Mouse (Mus musculus): Measurements from ENCODE around the gene Cyb5r4. TPM values are rescaled to one million over a fixed set of nuclear protein-coding genes. Genes with fewer than 3 reads are reported as not detected.

Gene Cyb5r4
- polyA plus RNA-seq, 1 experiment from 2014 or later: 86.6 TPM

DNA sequence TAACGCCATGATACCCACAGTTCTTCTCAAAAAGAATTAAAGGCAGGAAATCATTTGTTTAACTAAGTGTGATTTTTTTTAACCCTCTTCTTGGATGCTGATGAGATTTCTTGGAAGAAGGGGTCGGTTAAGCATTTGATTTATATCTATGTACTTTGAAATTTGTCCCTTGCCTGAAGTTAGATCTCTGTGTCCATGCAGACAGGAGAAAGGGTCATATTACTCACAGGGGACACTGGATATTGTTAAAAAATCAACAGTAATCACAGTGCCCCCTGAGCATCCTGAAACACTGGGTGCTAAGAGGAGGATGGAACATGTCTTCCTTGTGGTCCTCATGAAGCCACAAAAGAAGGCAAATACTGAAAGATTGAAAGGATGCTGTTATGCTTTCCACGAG is 37.2 kb upstream of the Cyb5r4 start:
- Histone ChIP-seq H3K36me3 (replicated peaks; ENCODE audit: control insufficient read depth, insufficient read depth, low read depth, low read length) (no peaks in the 10 kb centered on the region), H3K27ac (replicated peaks; ENCODE audit: low read depth, low read length) (no peak overlapping the region), H3K9ac (replicated peaks; ENCODE audit: low read length) (no peak overlapping the region), H3K4me2 (ENCODE audit: low read depth, low read length) (no peak overlapping the region), H3K9me3 (replicated peaks; ENCODE audit: control insufficient read depth, low read length) (no peaks in the 10 kb centered on the region), H3K27me3 (ENCODE audit: control insufficient read depth, insufficient read depth, low read length) (no peaks in the 10 kb centered on the region), H3K4me3 (ENCODE audit: low read depth, low read length) (no peak overlapping the region), H3K4me1 (ENCODE audit: control insufficient read depth, insufficient read depth, low read length) (no peaks in the 10 kb centered on the region)
- no peak for ATAC-seq (replicated peaks; ENCODE audit: insufficient number of reproducible peaks, low FRiP score, low TSS enrichment, low read depth)
- 70% methylated on average over 3 of the region's 3 CpGs for WGBS
- DNase-seq (ENCODE audit: low spot score): no peak

DNA sequence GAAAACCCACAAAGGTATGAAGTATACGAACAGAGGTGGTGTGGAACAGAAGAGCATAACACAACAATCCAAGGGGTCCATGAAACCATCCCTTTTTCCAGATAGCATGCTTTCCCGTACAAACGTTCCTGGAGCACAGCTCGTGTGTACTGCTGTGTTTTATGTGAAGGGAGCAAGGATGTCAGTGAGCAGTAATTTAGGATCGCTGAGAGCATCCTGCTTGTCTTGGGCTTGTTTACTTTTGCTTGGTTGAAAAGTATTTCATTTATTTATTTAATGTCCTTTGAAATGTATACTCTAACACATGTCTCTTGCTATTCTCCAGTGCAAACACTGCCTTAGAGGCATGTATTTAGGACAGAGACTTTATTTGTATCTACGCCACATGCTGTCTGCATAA is 36.7 kb upstream of the Cyb5r4 start:
- ATAC-seq (replicated peaks; ENCODE audit: insufficient number of reproducible peaks, low FRiP score, low TSS enrichment, low read depth): no peak
- Histone ChIP-seq H3K4me1 (ENCODE audit: control insufficient read depth, insufficient read depth, low read length) (no peaks in the 10 kb centered on the region), H3K4me3 (ENCODE audit: low read depth, low read length) (no peak overlapping the region), H3K27me3 (ENCODE audit: control insufficient read depth, insufficient read depth, low read length) (no peaks in the 10 kb centered on the region), H3K9ac (replicated peaks; ENCODE audit: low read length) (no peak overlapping the region), H3K27ac (replicated peaks; ENCODE audit: low read depth, low read length) (no peak overlapping the region), H3K4me2 (ENCODE audit: low read depth, low read length) (no peak overlapping the region), H3K36me3 (replicated peaks; ENCODE audit: control insufficient read depth, insufficient read depth, low read depth, low read length) (no peaks in the 10 kb centered on the region), H3K9me3 (replicated peaks; ENCODE audit: control insufficient read depth, low read length) (no peaks in the 10 kb centered on the region)
- DNase-seq (ENCODE audit: low spot score): no peak
- 58% methylated on average over 6 of the region's 6 CpGs for WGBS

DNA sequence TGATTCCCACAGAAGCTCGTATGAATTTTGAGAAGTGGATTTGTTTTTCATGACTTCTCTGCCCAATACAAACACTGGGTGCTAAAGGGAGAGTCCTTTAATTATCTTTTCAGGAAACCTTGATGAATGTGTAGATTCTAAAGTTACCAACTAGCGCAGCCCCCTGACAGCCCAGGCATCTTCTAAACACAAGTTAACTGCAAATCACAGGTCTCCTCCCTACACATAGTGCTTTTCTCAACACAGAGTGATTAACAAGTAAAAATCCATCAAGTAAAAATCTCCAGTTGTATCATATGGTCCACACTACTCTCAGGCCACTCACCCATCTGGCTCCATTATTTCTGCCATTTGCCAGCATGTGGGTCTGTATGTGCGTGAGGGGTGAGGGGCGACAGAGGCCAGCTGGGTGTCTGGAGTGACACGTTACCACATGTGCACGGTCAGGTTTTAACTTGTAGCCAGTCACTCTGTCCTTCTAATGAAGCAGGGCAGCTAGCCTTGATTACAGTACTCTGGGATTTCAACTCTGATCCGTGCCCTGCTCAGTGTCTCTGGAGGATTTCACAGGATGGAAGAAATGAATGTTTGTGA is 35.0 kb upstream of the Cyb5r4 start:
- H3K4me2 ChIP-seq (ENCODE audit: low read depth, low read length): no peak overlapping the region
- 33% methylated on average over 7 of the region's 7 CpGs for WGBS
- no peak overlapping the region for H3K9ac ChIP-seq (replicated peaks; ENCODE audit: low read length)
- H3K4me3 ChIP-seq (ENCODE audit: low read depth, low read length): no peak overlapping the region
- H3K4me1 ChIP-seq (ENCODE audit: control insufficient read depth, insufficient read depth, low read length): no peaks in the 10 kb centered on the region
- H3K27ac ChIP-seq (replicated peaks; ENCODE audit: low read depth, low read length): no peak overlapping the region
- DNase-seq (ENCODE audit: low spot score): peak; percentile 30
- H3K36me3 ChIP-seq (replicated peaks; ENCODE audit: control insufficient read depth, insufficient read depth, low read depth, low read length): no peaks in the 10 kb centered on the region
- no peaks in the 10 kb centered on the region for H3K9me3 ChIP-seq (replicated peaks; ENCODE audit: control insufficient read depth, low read length)
- peak; percentile 52; the same call in 1 of the 2 replicates for ATAC-seq (replicated peaks; ENCODE audit: insufficient number of reproducible peaks, low FRiP score, low TSS enrichment, low read depth)
- H3K27me3 ChIP-seq (ENCODE audit: control insufficient read depth, insufficient read depth, low read length): no peaks in the 10 kb centered on the region

DNA sequence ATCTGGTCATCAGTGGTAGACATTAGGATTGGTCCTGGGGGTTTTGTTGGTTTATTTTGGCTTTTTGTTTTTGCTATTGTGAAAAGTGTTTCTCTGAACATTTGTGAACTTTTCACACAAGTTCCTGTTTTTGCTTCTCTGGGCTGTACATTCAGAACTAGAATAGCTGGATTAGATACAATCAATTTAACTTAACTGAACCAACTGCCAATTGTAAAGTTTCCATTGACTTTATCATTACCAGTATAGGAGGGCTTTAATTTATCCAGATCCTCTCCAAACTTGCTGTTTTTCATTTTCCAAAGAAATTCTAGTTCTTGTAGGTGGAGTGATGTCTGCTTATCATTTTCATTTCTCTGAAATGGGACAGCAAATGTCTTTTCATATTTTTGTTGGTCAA is 32.0 kb upstream of the Cyb5r4 start:
- Histone ChIP-seq H3K4me3 (ENCODE audit: low read depth, low read length) (no peak overlapping the region), H3K27ac (replicated peaks; ENCODE audit: low read depth, low read length) (no peak overlapping the region), H3K9me3 (replicated peaks; ENCODE audit: control insufficient read depth, low read length) (no peaks in the 10 kb centered on the region), H3K4me2 (ENCODE audit: low read depth, low read length) (no peak overlapping the region), H3K27me3 (ENCODE audit: control insufficient read depth, insufficient read depth, low read length) (no peaks in the 10 kb centered on the region), H3K36me3 (replicated peaks; ENCODE audit: control insufficient read depth, insufficient read depth, low read depth, low read length) (no peaks in the 10 kb centered on the region), H3K4me1 (ENCODE audit: control insufficient read depth, insufficient read depth, low read length) (no peaks in the 10 kb centered on the region), H3K9ac (replicated peaks; ENCODE audit: low read length) (no peak overlapping the region)
- ATAC-seq (replicated peaks; ENCODE audit: insufficient number of reproducible peaks, low FRiP score, low TSS enrichment, low read depth) (no peak), DNase-seq (ENCODE audit: low spot score) (no peak)

DNA sequence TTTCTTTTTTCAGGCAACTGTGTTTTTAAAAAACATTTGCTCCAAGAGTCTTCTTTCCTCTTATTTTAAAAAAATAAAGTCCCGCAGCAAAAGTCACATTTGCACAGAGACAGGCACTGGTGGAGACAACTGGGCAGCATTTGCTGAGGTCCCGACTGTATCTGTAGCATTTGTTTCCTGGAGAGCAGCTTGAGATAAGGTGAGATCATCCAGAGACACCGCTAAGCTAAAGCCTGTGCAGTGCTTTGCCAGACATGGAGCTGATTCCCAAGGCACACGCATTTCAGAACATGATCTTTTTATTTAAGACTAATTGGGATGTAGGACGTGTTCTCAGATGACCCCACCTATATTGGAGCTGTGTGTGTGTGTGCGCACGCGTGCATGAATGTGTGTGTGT is 30.1 kb upstream of the Cyb5r4 start:
- WGBS: 74% methylated on average over 8 of the region's 8 CpGs
- no peak for ATAC-seq (replicated peaks; ENCODE audit: insufficient number of reproducible peaks, low FRiP score, low TSS enrichment, low read depth)
- H3K27ac ChIP-seq (replicated peaks; ENCODE audit: low read depth, low read length): no peak overlapping the region
- no peak overlapping the region for H3K9ac ChIP-seq (replicated peaks; ENCODE audit: low read length)
- H3K27me3 ChIP-seq (ENCODE audit: control insufficient read depth, insufficient read depth, low read length): no peaks in the 10 kb centered on the region
- H3K4me3 ChIP-seq (ENCODE audit: low read depth, low read length): no peak overlapping the region
- DNase-seq (ENCODE audit: low spot score): no peak
- H3K36me3 ChIP-seq (replicated peaks; ENCODE audit: control insufficient read depth, insufficient read depth, low read depth, low read length): no peaks in the 10 kb centered on the region
- no peak overlapping the region for H3K4me2 ChIP-seq (ENCODE audit: low read depth, low read length)
- H3K9me3 ChIP-seq (replicated peaks; ENCODE audit: control insufficient read depth, low read length): no peaks in the 10 kb centered on the region
- no peaks in the 10 kb centered on the region for H3K4me1 ChIP-seq (ENCODE audit: control insufficient read depth, insufficient read depth, low read length)

GRCm38 (mm10) chr9:86997046-86997691 is 24.6 kb upstream of the Cyb5r4 start:
- Histone ChIP-seq H3K9me3 (replicated peaks; ENCODE audit: control insufficient read depth, low read length) (no peaks in the 10 kb centered on the region), H3K4me3 (ENCODE audit: low read depth, low read length) (no peak overlapping the region), H3K27me3 (ENCODE audit: control insufficient read depth, insufficient read depth, low read length) (no peaks in the 10 kb centered on the region), H3K4me2 (ENCODE audit: low read depth, low read length) (no peak overlapping the region), H3K4me1 (ENCODE audit: control insufficient read depth, insufficient read depth, low read length) (no peaks in the 10 kb centered on the region; the same call in 1 of the 2 replicates), H3K27ac (replicated peaks; ENCODE audit: low read depth, low read length) (no peak overlapping the region), H3K9ac (replicated peaks; ENCODE audit: low read length) (no peak overlapping the region), H3K36me3 (replicated peaks; ENCODE audit: control insufficient read depth, insufficient read depth, low read depth, low read length) (no peaks in the 10 kb centered on the region; the same call in 1 of the 2 replicates)
- WGBS: 61% methylated on average over 3 of the region's 3 CpGs
- DNase-seq (ENCODE audit: low spot score) (no peak), ATAC-seq (replicated peaks; ENCODE audit: insufficient number of reproducible peaks, low FRiP score, low TSS enrichment, low read depth) (no peak)

DNA sequence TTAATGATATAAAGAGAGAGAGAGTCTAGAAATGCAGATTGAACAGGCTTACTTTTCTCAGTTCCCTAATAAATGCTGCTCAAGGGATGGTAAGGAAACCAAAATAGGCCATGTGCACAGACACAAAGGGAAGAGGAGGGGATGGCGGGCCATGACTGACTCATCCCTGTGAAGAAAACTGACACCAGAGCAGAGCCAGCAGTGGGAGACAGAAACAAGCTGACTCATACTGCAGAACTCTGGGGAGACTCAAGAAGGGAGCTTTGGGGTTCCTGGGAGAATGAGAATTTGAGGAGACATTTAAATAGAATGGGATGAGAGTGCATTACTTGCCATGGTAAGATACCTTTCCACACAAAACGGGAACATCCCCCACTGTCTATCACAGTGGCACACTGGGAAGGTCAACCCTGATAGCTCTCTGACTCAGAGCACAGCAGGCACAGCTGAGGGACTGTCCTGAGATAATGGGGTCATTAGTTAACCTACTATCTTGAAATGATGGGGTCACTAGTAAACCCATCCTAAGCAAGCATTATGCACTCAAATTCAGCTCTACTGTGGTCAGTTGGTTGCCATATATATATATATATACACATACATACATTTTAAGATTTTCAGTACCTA is 21.7 kb upstream of the Cyb5r4 start:
- H3K27ac ChIP-seq (replicated peaks; ENCODE audit: low read depth, low read length): no peak overlapping the region
- ATAC-seq (replicated peaks; ENCODE audit: insufficient number of reproducible peaks, low FRiP score, low TSS enrichment, low read depth) (no peak), DNase-seq (ENCODE audit: low spot score) (no peak)
- H3K27me3 ChIP-seq (ENCODE audit: control insufficient read depth, insufficient read depth, low read length): no peaks in the 10 kb centered on the region
- H3K9me3 ChIP-seq (replicated peaks; ENCODE audit: control insufficient read depth, low read length): no peaks in the 10 kb centered on the region
- H3K4me1 ChIP-seq (ENCODE audit: control insufficient read depth, insufficient read depth, low read length): no peaks in the 10 kb centered on the region; the same call in 1 of the 2 replicates
- no peak overlapping the region for H3K4me3 ChIP-seq (ENCODE audit: low read depth, low read length)
- WGBS: 71% methylated on average over 2 of the region's 2 CpGs
- no peaks in the 10 kb centered on the region; the same call in 1 of the 2 replicates for H3K36me3 ChIP-seq (replicated peaks; ENCODE audit: control insufficient read depth, insufficient read depth, low read depth, low read length)
- H3K9ac ChIP-seq (replicated peaks; ENCODE audit: low read length): no peak overlapping the region
- H3K4me2 ChIP-seq (ENCODE audit: low read depth, low read length): no peak overlapping the region

GRCm38 (mm10) chr9:87004701-87005434 is 16.9 kb upstream of the Cyb5r4 start:
- Histone ChIP-seq H3K27ac (replicated peaks; ENCODE audit: low read depth, low read length) (no peak overlapping the region), H3K36me3 (replicated peaks; ENCODE audit: control insufficient read depth, insufficient read depth, low read depth, low read length) (no peaks in the 10 kb centered on the region), H3K9me3 (replicated peaks; ENCODE audit: control insufficient read depth, low read length) (no peaks in the 10 kb centered on the region), H3K9ac (replicated peaks; ENCODE audit: low read length) (no peak overlapping the region), H3K4me3 (ENCODE audit: low read depth, low read length) (no peak overlapping the region), H3K4me1 (ENCODE audit: control insufficient read depth, insufficient read depth, low read length) (no peaks in the 10 kb centered on the region), H3K27me3 (ENCODE audit: control insufficient read depth, insufficient read depth, low read length) (no peaks in the 10 kb centered on the region), H3K4me2 (ENCODE audit: low read depth, low read length) (no peak overlapping the region)
- ATAC-seq (replicated peaks; ENCODE audit: insufficient number of reproducible peaks, low FRiP score, low TSS enrichment, low read depth) (no peak), DNase-seq (ENCODE audit: low spot score) (no peak)
- WGBS: 70% methylated on average over 6 of the region's 6 CpGs

All from embryonic facial prominence, embryonic 11.5 days (tissue).